Mouse (Mus musculus) adrenal gland, postnatal 25 days (tissue): Measurements from ENCODE around the gene Arrdc2. TPM values are rescaled to one million over a fixed set of nuclear protein-coding genes. Genes with fewer than 3 reads are reported as not detected.
A peak's percentile ranks its signal among the peaks of the same experiment; 100 is the strongest.
"Not testable (repeated sequence)": the region's sequence is repeated elsewhere in the genome, so short reads cannot be mapped to it uniquely, and the experiment has no call there.

Source experiments
- DNase-seq: peaks from one replicate; pipeline ENCODE4 v3.0.0; 2021; ENCODE audit warnings: mixed read lengths
- total RNA-seq: library from RNA; stranded (reverse); gene quantifications from 2 replicates; pipeline ENCODE4 v1.2.3, GENCODE M21; 2021

Arrdc2 gene
- total RNA-seq, 1 experiment from 2014 or later: 14.4 TPM

DNA sequence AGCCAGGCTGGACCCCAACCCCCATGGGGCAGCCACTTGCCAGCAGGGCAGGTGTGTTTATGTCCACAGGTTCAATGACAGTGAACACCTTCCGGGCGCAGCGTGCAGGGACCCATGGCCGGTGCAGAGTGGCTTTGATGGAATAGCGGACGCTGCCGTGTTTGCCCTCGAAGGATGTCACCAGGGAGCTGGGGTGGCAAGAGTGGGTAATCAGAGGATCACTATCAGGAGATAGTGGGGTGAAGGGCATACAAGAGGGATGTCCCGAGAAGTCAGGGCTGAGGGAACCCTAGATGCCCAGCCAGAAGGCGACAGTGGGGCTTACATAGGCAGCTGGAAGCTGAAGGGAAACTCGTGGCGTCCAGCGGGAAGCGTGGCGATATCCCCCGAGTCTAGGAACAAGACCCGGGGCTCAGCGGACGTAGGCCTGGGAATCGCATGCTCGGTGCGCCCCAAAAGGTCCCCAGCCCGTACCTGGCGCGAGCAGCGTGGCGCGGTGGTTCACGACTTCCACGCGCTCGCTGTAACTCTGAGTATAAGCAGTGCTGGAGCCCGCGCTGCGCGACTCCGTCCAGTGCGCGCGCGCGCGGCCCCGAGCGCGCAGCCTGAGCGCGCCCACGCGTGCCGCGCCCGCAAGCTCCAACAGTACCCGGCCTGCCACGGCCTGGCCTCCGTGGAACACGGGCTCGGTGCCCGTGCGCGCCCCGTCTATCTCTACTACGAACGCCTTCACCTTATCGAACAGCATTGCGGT is 689 bp downstream of the Arrdc2 start:
- DNase-seq: no peak

DNA sequence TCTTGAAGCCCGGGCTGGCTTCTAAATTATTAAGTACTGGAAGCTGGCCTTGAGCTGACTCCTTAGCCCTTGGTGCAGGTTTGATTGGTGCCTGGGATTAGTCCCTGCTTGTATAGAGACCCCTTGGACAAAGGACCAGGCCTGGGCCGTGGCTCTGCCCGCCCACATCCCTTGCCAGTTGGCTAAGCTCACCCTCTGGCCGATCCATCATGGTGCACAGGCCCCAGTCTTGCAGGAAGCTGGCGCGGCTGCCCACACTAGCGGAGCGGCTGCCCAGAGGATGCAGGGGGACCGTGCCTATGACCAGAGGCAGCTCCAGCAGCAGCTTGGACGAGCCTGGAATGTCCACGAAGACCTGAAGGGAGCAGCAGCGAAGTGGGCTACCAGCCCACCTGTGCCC is 2.9 kb downstream of the Arrdc2 start:
- no peak for DNase-seq

DNA sequence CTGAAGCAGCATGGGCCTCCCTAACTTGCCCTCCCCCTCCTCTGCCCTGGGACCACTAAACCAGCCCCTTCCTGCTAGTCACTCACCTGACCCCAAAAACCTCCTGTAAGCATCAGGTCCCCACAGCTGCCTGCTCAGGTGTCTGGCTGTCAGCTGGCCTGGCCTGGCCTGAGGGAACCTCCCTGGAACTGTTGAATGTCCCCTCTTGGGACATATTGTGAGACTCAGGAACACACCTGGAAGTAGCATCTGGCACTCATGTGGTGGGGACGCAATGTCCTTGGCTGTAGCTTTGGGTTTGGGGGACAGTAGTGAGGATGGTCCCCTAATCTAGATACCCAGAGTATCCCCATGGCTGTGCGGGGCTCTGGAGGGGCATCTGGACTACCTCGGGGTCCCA is 5.4 kb downstream of the Arrdc2 start:
- no peak for DNase-seq

- DNase-seq: peak; percentile 79
These were observed 6.0 kb downstream of the Arrdc2 start for GRCm38 (mm10) chr8:70833520-70833919.

DNA sequence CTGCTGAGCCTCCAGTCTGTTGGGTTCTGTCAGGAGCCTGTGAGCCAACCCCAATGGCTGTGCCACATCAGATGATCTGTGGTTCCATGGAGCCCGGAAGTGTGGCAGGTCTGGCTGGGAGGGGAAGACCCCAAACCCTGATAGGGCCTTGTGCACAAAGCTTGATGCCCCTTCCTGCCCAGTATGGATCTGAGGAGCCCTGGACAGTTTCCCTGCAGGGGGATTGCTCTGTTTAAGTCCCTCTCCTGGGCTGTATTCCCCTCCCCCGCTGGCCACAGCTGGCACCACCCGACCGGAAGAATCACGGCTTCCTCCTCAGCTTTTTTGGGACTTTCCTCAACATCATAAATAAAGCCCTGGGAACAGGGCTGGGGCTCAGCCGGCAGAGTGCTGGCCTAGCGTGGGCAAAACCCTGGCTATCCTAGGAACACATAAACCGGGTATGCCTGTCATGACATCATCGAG is 6.5 kb downstream of the Arrdc2 start:
- DNase-seq: no peak

GRCm38 (mm10) chr8:70832371-70832770 is 7.1 kb downstream of the Arrdc2 start:
- DNase-seq: no peak

DNA sequence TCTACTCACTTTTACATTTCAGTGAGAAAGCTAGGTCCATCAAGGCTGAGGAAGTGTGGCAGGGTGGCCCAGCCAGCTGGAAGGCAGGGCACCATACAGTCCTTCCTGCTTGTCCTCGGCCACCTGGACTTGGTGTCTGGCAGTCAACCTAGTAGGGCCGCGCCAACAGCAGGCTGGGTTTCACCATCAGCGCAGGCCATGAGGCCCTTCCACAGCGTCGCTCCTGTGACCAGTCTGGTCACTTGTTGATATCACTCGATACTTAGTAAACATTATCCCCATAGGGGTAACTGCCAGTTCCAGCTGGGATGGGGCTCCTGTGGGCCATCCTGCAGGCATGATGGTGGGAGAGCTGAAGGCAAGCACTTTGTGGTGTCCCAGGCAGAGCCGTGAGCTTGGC is 8.0 kb downstream of the Arrdc2 start:
- DNase-seq: no peak

GRCm38 (mm10) chr8:70827796-70828195 is 11.7 kb downstream of the Arrdc2 start:
- DNase-seq: no peak

GRCm38 (mm10) chr8:70827010-70827409 is 12.5 kb downstream of the Arrdc2 start:
- DNase-seq: no peak

- DNase-seq: no peak
These were observed 13.7 kb downstream of the Arrdc2 start for GRCm38 (mm10) chr8:70825816-70826215.

DNA sequence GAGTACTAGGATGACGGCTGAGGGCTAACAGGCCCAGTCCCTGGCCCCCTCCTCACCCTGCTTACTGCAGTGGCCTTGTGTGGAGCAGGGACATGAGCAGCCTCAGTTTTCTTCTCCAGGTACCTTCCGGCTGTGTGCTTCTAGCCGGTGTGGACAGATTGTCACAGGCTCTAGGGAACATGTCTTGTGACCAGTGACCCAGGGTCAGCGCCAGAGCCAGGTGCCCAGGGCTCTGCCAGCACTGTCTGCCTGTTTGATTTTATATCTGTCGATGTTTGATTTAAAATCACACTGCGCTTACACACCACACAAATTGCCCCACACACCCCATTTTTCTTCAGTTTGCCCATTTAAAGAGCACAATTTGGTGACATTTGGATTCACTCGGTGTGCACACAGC is 15.7 kb downstream of the Arrdc2 start:
- no peak for DNase-seq

- not testable (repeated sequence) for DNase-seq
These were observed 16.9 kb downstream of the Arrdc2 start for GRCm38 (mm10) chr8:70822594-70822993.

GRCm38 (mm10) chr8:70821992-70822391 is 17.5 kb downstream of the Arrdc2 start:
- no peak for DNase-seq

- DNase-seq: peak; percentile 72
These were observed 18.0 kb downstream of the Arrdc2 start for GRCm38 (mm10) chr8:70821399-70821962.

DNA sequence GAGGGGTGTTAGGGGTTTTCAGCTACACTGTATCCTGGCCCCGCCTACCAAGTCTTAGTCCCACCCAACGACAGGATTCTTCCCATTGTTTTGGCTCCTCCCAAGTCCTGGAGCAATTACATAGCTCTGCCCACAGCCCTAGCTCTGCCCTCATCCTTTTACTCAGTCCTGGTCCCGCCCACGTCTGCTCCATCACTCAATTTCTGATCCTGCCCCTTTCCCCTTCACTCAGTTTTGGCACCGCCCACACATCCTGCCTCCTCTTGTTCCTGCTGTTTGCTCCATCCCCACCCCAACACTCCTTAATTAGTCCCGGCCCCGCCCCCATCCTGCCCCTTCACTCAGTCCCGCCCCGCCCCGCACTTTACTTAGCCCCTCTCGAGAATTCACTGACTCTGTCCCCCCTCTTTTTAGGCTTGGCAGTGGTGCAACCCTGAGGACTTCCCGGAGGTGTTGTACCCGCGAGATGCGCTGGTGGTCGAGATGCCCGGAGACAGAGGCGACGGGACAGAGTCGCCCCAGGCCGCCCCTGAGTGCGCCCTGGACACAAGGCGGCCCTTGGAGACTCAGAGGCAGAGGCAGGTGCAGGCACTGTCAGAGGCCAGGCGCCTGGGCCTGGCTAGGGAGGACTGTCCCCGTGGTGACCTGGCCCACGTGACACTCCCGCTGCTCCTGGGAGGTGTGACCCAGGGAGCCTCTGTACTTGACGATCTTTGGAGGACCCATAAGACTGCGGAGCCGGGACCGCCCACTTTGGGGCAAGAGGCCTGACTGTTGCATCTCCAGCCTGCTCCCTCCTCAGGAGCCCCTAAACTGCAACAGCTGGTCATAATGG is 19.2 kb downstream of the Arrdc2 start:
- DNase-seq: no peak

- peak; percentile 35 for DNase-seq
These were observed 22.8 kb downstream of the Arrdc2 start for GRCm38 (mm10) chr8:70816679-70817078.

GRCm38 (mm10) chr8:70812885-70813284 is 26.6 kb downstream of the Arrdc2 start:
- DNase-seq: no peak

DNA sequence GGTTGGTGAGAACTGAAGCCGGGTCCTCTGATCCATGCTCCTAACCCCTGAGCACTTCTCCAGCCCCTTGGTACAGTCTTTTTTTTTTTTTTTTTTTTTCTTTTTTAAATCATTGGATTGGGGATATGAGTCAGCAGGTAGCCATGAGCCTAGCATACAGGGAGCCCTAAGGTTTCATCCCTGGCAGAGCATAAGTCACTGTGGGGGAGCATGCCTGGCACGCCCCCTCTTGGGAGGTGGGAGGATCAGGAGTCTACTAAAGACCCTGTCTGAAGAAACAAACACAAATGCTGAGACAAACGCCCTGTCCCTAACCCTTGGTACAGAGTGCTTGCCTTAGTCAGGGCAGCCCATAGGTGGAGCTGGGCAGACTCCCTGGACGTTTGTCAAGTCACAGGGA is 27.5 kb downstream of the Arrdc2 start:
- no peak for DNase-seq

DNA sequence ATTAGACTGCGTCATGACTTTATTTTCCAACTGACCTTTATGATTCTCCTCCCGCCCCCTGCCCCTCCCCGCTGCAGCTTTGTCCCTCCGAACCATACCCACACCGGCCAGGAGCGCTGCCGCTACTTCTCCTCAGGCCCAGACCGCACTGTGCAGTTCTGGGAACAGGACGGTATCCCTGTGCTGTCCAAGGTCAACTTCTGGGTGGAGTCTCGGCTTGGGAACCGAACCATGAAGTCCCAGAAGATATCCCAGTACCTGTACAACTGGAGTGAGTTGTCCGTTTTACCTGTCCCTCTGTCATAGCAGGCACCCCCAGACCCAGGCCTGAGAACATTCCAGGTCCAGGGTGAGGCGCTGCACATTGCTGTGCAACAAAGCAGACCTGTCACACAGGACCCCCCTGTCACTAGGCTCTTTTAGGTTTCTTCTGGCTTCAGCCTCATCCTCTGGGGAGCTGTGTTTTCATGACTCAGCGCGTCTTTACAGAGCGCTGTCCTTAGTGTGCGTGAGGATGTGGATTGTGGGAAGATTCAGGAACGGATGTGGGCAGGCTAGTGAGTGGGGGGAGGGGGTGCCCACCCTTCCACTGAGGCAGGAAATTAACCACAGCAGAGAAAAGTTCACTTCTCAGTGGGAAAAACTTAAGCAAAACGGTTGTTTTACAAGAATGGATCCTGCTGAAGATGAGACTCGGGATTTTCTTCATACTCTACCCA is 28.4 kb downstream of the Arrdc2 start:
- DNase-seq: no peak

DNA sequence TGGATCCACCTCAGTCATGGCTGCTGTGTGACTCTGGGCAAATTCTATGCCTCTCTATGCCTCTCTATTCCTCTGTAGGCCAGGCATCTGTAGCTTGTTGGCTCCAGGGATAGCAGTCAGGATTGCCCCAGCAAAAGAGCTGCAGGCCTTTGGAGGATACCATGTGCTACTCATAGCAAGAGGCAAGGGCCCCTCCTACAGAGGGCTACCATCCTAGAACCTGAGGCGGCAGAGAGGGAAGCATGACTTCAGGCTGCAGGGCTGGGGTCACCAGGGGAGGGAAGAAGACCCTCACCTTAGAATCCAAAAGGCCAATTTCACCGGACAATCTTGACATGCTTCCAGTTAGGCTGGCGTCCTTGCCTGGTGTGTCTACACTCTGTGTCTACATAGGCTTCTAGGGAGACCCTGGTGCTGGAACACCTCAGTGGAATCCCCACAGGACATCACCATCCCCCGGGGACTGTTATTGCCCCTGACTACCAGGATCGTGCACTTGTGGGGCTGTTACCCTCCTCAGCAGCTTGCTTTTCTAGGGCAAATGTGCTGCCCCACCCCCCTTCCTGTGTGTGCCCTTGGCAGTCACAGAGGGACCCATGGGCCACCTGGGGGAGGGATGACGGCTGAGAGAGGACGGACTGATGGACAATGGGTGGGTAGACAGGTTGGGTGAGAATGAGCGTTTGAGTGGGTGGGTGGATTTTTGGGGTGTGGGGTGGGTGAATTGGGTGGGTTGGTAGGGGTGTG is 30.4 kb downstream of the Arrdc2 start:
- no peak for DNase-seq

DNA sequence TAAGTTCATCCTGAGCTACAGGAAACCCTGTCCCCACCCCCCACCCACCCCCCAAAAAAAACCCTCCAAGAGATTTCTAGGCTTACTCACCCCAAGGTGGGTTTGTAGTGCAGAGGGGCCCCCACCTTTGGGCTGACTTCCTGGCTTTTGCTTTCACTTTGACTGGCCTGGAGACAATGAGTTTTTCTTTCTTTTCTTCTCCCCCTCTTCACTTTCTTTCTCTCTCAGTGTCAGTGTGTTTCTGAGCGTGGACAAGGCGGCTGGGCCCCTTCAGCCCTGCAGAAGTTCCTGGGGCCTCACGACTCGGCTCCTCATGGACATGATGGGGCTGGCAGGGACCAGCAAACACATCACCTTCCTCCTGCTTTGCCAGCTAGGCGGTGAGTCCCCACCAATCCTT is 31.3 kb downstream of the Arrdc2 start, which contains the start of gene Il12rb1:
Gene Il12rb1 (plus strand): TSS at position 211 of the 400 bp plus-strand sequence.
- no peak for DNase-seq

DNA sequence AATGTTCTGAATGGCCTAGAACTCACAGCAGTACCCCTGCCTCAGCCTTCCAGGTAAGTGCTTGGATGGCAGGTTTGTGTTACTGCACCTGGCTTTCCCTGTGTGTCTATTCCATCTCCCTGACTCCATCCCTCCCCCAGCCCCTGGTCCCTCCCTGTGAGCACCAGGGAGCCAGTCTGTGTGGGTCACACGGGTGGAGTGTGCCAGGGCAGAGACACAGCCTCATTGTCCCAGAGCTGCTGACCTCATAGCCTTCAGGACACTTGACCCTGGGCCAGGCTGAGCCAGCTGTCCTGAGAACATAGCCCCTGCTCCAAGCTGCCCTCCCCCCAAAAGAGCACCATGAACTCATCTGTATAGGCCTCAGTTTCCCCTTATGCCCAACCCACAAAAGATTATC is 32.2 kb downstream of the Arrdc2 start:
- DNase-seq: no peak
